Mouse (Mus musculus) E14TG2a.4 (cell line): ENCODE measurements at regions not wholly inside any gene's neighbourhood (a gene's known extent, or its start where the extent isn't known, plus 50 kb on each side); places are given as distances from the start of the nearest gene placed in this dataset.

Source experiments
- CTCF ChIP-seq: conservative IDR thresholded peaks from 2 replicates; pipeline ENCODE4 v1.5.1; 2014; ENCODE audit warnings: low read length
- NANOG ChIP-seq: IDR thresholded peaks from 2 replicates; pipeline ENCODE4 v1.6.1; 2014; ENCODE audit warnings: borderline replicate concordance, low read length, mixed read lengths
- POU5F1 ChIP-seq: IDR thresholded peaks from 2 replicates; pipeline ENCODE4 v1.6.1; 2014; ENCODE audit warnings: low read length, borderline replicate concordance

- TF ChIP-seq CTCF (no peak), NANOG (no peak), POU5F1 (no peak)
These were observed 477.1 kb upstream of the Cntn5 start for GRCm38 (mm10) chr9:11381648-11382075.
